Comparison of ENCODE assay signal across 8 mouse cellular contexts in genomic region chr10:89444381-89444780, GRCm38 (mm10). TPM values are rescaled to one million over a fixed set of nuclear protein-coding genes. Genes with fewer than 3 reads are reported as not detected.
DNase-seq lines count a peak whose midpoint lies in the region; ATAC-seq and TF ChIP-seq lines count a peak whose summit lies in the region.

No protein-coding gene starts in this region.

- peak overlapping the region; percentile 80 for H3K4me3 ChIP-seq in liver, embryonic 11.5 days (ENCODE audit: low read depth, low read length)
- H3K4me3 ChIP-seq in limb, embryonic 13.5 days: peak overlapping the region; percentile 69
- H3K4me3 ChIP-seq in small intestine, adult 2 months (ENCODE audit: low read depth, low read length): peak overlapping the region; percentile 71

- H3K4me2 ChIP-seq in liver, embryonic 11.5 days: peak overlapping the region; percentile 87
- peak overlapping the region; percentile 91 for H3K4me2 ChIP-seq in limb, embryonic 13.5 days (replicated peaks)

- TF ChIP-seq POLR2A in small intestine, adult 2 months (IDR thresholded peaks at IDR 0.05; ENCODE audit: low read depth, low read length): no peak

- 27% methylated on average over 3 of the region's 3 CpGs for WGBS in liver, embryonic 11.5 days
- WGBS in limb, embryonic 13.5 days: 41% methylated on average over 3 of the region's 3 CpGs
- 57% methylated on average over 3 of the region's 3 CpGs for WGBS in small intestine, adult 2 months

- no peak for ATAC-seq in liver, embryonic 11.5 days (replicated peaks; ENCODE audit: low FRiP score)
- 0 out of 2 replicates have a peak, but pooled peaks have one; percentile 4 for ATAC-seq in erythroid progenitor cell, adult 5-6 weeks (replicated peaks; ENCODE audit: low FRiP score, poor library complexity, severe bottlenecking)
- ATAC-seq in limb, embryonic 13.5 days (ENCODE audit: low FRiP score, low read depth): no peak

- no peaks in the 10 kb centered on the region for H3K36me3 ChIP-seq in liver, embryonic 11.5 days (ENCODE audit: control insufficient read depth, insufficient read depth, low read length)
- H3K36me3 ChIP-seq in limb, embryonic 13.5 days: peaks cover 5% of the 10 kb centered on the region; the same call in 1 of the 2 replicates
- H3K36me3 ChIP-seq in small intestine, adult 2 months (ENCODE audit: control insufficient read depth, insufficient read depth, low read length): no peaks in the 10 kb centered on the region

- H3K27me3 ChIP-seq in liver, embryonic 11.5 days (replicated peaks; ENCODE audit: control insufficient read depth, insufficient read depth, low read length): no peaks in the 10 kb centered on the region
- H3K27me3 ChIP-seq in limb, embryonic 13.5 days: no peaks in the 10 kb centered on the region
- H3K27me3 ChIP-seq in small intestine, adult 2 months (ENCODE audit: control insufficient read depth, insufficient read depth, low read length): no peaks in the 10 kb centered on the region

- no peak for DNase-seq in liver, embryonic 11.5 days (ENCODE audit: low spot score)
- no peak for DNase-seq in liver
- no peak for DNase-seq in frontal cortex, adult 2 months (ENCODE audit: extremely low spot score in 1 of 2, low spot score in 1 of 2)
- DNase-seq in spleen, postnatal 36 days (ENCODE audit: low spot score in 2 of 2): no peak
- no peak for DNase-seq in lung, postnatal 25 days (ENCODE audit: low spot score)

- no peaks in the 10 kb centered on the region for H3K9me3 ChIP-seq in liver, embryonic 11.5 days (ENCODE audit: control insufficient read depth, low read length)
- no peaks in the 10 kb centered on the region for H3K9me3 ChIP-seq in limb, embryonic 13.5 days

- TF ChIP-seq CTCF in small intestine, adult 2 months (IDR thresholded peaks at IDR 0.05; ENCODE audit: extremely low read depth, insufficient read length, insufficient replicate concordance, low read depth, low read length): no peak

- H3K4me1 ChIP-seq in liver, embryonic 11.5 days (replicated peaks; ENCODE audit: control insufficient read depth, insufficient read depth, low read length): peaks cover 4% of the 10 kb centered on the region; the same call in 1 of the 2 replicates
- peaks cover 12% of the 10 kb centered on the region for H3K4me1 ChIP-seq in limb, embryonic 13.5 days
- no peaks in the 10 kb centered on the region for H3K4me1 ChIP-seq in small intestine, adult 2 months (ENCODE audit: control insufficient read depth, insufficient read depth, insufficient read length, low read length)

- H3K9ac ChIP-seq in liver, embryonic 11.5 days (ENCODE audit: low read depth, low read length): peak overlapping the region; percentile 60; the same call in 1 of the 2 replicates
- peak overlapping the region; percentile 67; the same call in 1 of the 2 replicates for H3K9ac ChIP-seq in limb, embryonic 13.5 days

- peak overlapping the region; percentile 52; the same call in 1 of the 2 replicates for H3K27ac ChIP-seq in liver, embryonic 11.5 days (ENCODE audit: low read depth, low read length)
- no peak overlapping the region for H3K27ac ChIP-seq in limb, embryonic 13.5 days
- no peak overlapping the region for H3K27ac ChIP-seq in small intestine, adult 2 months (ENCODE audit: insufficient read depth, low read depth, low read length)

RNA-seq across cellular contexts. Expression of gene Gas2l3, which starts 0.6 kb away (rescaled TPM):
- polyA plus RNA-seq in liver, embryonic 11.5 days (2014; fragmentation: Nextera tagmentation; extraction: Ambion mirVana): 7.6 and 9.1 TPM in 2 replicates
- total RNA-seq in erythroid progenitor cell, adult 5-6 weeks (2015; ENCODE audit: low replicate concordance): 51.2 and 53.2 TPM in 2 replicates
- total RNA-seq in erythroid progenitor cell, adult 5-6 weeks (2017; ENCODE audit: low replicate concordance): 63.8 and 110 TPM in 2 replicates
- 14.9 and 15.1 TPM in 2 replicates for polyA plus RNA-seq in limb, embryonic 13.5 days (2015; fragmentation: Nextera tagmentation; extraction: Ambion mirVana)
- 0.19 and 1.9 TPM in 2 replicates for polyA plus RNA-seq in small intestine, adult 2 months (2012; rRNA removed)
- 1.4 and 1.7 TPM in 2 replicates for polyA plus RNA-seq in frontal cortex, adult 2 months (2012; rRNA removed)
